Mouse (Mus musculus): ENCODE results near the gene Dtx3. TPM values are rescaled to one million over a fixed set of nuclear protein-coding genes. Genes with fewer than 3 reads are reported as not detected.
"Not testable (repeated sequence)": the region's sequence is repeated elsewhere in the genome, so short reads cannot be mapped to it uniquely, and the experiment has no call there.

Dtx3 gene
- polyA plus RNA-seq, 1 experiment from 2014 or later, result 15.1 TPM

- Histone ChIP-seq H3K27ac (no peak overlapping the region), H3K36me3 (ENCODE audit: inconsistent target) (no peaks in the 10 kb centered on the region), H3K4me3 (ENCODE audit: inconsistent target) (no peak overlapping the region), H3K79me2 (ENCODE audit: inconsistent target) (no peaks in the 10 kb centered on the region)
- WGBS (ENCODE audit: missing documents), result 90% methylated on average over 1 of the region's 1 CpGs
These were observed 39.0 kb downstream of the Dtx3 start for GRCm38 (mm10) chr10:127156511-127156910.

DNA sequence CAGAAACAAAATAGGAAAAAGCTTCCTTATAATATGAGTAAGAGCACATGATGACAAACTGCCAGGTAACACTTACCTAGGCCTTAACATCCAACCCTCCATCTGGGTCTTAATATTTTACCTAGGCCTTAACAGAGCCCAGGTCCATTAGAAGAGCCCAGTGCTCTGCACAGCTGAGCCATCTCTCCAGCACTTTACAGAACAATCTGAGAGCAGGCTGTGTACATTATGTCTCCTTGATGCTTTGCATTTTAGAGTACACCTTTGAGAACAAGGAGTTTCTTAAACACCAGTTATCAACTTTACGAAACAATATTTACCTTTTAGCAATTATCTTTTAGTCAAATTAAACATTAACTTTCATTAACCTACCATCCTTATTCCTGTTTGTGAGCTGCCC lies 39.4 kb downstream of the Dtx3 start:
- 95% methylated on average over 1 of the region's 1 CpGs for WGBS (ENCODE audit: missing documents)
- Histone ChIP-seq H3K36me3 (ENCODE audit: inconsistent target) (no peaks in the 10 kb centered on the region), H3K79me2 (ENCODE audit: inconsistent target) (no peaks in the 10 kb centered on the region), H3K4me3 (ENCODE audit: inconsistent target) (no peak overlapping the region), H3K27ac (no peak overlapping the region)

GRCm38 (mm10) chr10:127154652-127155051 lies 40.9 kb downstream of the Dtx3 start:
- 93% methylated on average over 5 of the region's 5 CpGs for WGBS (ENCODE audit: missing documents)
- Histone ChIP-seq H3K4me3 (ENCODE audit: inconsistent target) (no peak overlapping the region), H3K79me2 (ENCODE audit: inconsistent target) (no peaks in the 10 kb centered on the region), H3K36me3 (ENCODE audit: inconsistent target) (no peaks in the 10 kb centered on the region), H3K27ac (no peak overlapping the region)

- no peak overlapping the region for H3K4me3 ChIP-seq (ENCODE audit: inconsistent target)
- no peak overlapping the region for H3K27ac ChIP-seq
- whole genome bisulfite sequencing (ENCODE audit: missing documents), result 100% methylated on average over 2 of the region's 2 CpGs
- no peaks in the 10 kb centered on the region for H3K79me2 ChIP-seq (ENCODE audit: inconsistent target)
- no peaks in the 10 kb centered on the region for H3K36me3 ChIP-seq (ENCODE audit: inconsistent target)
These were observed 41.3 kb downstream of the Dtx3 start for GRCm38 (mm10) chr10:127154241-127154640.

DNA sequence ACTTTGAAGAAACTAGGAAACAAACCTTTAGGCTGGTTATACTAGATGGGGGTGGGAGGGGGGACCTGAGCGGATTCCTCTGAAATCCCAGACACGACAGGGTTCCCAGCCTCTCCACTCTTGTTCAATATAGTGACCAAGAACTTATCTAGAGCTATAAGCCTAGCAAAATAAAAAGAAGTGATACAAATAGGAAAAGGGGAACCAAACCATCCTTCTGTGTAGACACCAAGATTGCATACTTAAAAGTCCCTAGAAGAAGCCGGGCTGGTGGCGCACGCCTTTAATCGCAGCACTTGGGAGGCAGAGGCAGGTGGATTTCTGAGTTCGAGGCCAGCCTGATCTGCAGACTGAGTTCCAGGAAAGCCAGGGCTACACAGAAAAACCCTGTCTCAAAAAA lies 42.2 kb downstream of the Dtx3 start:
- Histone ChIP-seq H3K79me2 (ENCODE audit: inconsistent target) (no peaks in the 10 kb centered on the region), H3K36me3 (ENCODE audit: inconsistent target) (no peaks in the 10 kb centered on the region), H3K27ac (no peak overlapping the region), H3K4me3 (ENCODE audit: inconsistent target) (no peak overlapping the region)
- WGBS (ENCODE audit: missing documents), result 93% methylated on average over 7 of the region's 7 CpGs

- not testable (repeated sequence) for H3K79me2 ChIP-seq (ENCODE audit: inconsistent target); H3K27ac ChIP-seq; H3K36me3 ChIP-seq (ENCODE audit: inconsistent target); H3K4me3 ChIP-seq (ENCODE audit: inconsistent target)
- WGBS (ENCODE audit: missing documents), result 95% methylated on average over 8 of the region's 10 CpGs
These were observed 43.0 kb downstream of the Dtx3 start for GRCm38 (mm10) chr10:127152556-127152955.

GRCm38 (mm10) chr10:127151233-127151632 lies 44.3 kb downstream of the Dtx3 start:
- not testable (repeated sequence) for H3K36me3 ChIP-seq (ENCODE audit: inconsistent target); H3K79me2 ChIP-seq (ENCODE audit: inconsistent target); H3K27ac ChIP-seq; H3K4me3 ChIP-seq (ENCODE audit: inconsistent target)
- 93% methylated on average over 3 of the region's 3 CpGs for WGBS (ENCODE audit: missing documents)

DNA sequence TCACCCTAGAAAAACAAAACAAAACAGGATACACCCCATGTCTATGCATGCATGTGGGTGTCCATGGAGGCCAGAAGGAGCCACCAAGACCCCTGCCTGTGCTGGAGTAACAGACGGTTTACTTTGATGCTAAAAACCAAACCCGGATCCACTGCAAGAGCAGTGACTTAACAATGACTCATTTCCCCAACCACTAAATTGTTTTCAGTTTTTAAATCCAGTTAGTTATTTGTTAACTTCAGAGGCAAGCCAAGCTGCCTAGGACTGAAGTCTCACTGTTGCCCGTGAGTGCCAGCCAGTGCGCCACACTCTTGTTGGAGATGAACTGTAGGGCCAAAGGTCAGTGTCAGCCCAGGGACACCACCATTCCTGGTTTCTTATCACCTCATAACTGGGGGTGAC lies 45.1 kb downstream of the Dtx3 start:
- Histone ChIP-seq H3K27ac (peak overlapping the region; percentile 8; the same call in 1 of the 2 replicates), H3K4me3 (ENCODE audit: inconsistent target) (no peak overlapping the region), H3K79me2 (ENCODE audit: inconsistent target) (no peaks in the 10 kb centered on the region), H3K36me3 (ENCODE audit: inconsistent target) (no peaks in the 10 kb centered on the region)
- 27% methylated on average over 4 of the region's 4 CpGs for WGBS (ENCODE audit: missing documents)

DNA sequence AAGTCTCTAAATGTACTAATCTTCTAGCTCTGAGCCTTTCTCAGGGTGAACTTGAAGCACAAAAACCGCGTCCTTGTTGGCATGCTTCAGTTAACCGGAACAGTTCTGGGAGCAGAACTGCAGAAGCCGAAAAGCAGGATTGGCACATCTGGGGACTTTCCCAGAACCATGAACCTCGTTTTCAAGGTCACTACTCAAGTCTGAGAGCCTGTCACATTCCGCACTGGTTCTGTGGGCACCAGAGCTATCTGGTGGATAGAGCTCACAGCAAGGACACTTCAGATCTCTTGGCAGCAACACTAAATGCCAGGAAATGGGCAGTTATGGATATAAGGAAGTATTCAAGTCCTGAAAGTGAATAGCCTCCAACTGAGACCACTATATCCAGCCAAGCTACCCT lies 48.4 kb downstream of the Dtx3 start:
- 84% methylated on average over 6 of the region's 6 CpGs for WGBS (ENCODE audit: missing documents)
- Histone ChIP-seq H3K27ac (no peak overlapping the region), H3K36me3 (ENCODE audit: inconsistent target) (no peaks in the 10 kb centered on the region)

GRCm38 (mm10) chr10:127145303-127145702 lies 50.2 kb downstream of the Dtx3 start:
- no peaks in the 10 kb centered on the region for H3K36me3 ChIP-seq (ENCODE audit: inconsistent target)
- no peaks in the 10 kb centered on the region for H3K79me2 ChIP-seq (ENCODE audit: inconsistent target)
- H3K27ac ChIP-seq, result no peak overlapping the region
- no peak overlapping the region for H3K4me3 ChIP-seq (ENCODE audit: inconsistent target)
- 87% methylated on average over 5 of the region's 5 CpGs for WGBS (ENCODE audit: missing documents)

More for the DNA sequence above, 48.4 kb downstream of the Dtx3 start:
- no peaks in the 10 kb centered on the region for H3K79me2 ChIP-seq (ENCODE audit: inconsistent target)
- no peak overlapping the region for H3K4me3 ChIP-seq (ENCODE audit: inconsistent target)

DNA sequence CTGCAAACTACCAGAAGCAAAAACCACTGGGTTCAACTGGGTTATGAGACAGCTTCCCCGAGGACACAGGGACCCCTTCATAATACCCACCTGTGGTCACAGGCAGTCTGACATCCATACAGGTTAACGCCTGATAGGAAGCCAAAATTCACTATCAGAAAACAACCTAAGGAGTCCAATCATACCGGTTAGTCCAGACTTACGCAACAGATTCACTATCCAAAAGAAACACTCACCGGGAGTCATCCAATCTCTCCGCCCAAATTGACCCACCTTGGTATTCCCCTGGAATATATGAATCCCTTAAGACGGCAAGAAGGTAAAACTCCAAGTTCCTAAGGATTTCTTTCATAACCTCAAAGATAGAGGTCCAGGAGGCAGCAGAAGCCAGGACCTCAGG lies 51.0 kb downstream of the Dtx3 start:
- no peak overlapping the region for H3K27ac ChIP-seq
- H3K4me3 ChIP-seq (ENCODE audit: inconsistent target), result no peak overlapping the region
- no peaks in the 10 kb centered on the region for H3K36me3 ChIP-seq (ENCODE audit: inconsistent target)
- 95% methylated on average over 7 of the region's 7 CpGs for WGBS (ENCODE audit: missing documents)
- H3K79me2 ChIP-seq (ENCODE audit: inconsistent target), result no peaks in the 10 kb centered on the region

DNA sequence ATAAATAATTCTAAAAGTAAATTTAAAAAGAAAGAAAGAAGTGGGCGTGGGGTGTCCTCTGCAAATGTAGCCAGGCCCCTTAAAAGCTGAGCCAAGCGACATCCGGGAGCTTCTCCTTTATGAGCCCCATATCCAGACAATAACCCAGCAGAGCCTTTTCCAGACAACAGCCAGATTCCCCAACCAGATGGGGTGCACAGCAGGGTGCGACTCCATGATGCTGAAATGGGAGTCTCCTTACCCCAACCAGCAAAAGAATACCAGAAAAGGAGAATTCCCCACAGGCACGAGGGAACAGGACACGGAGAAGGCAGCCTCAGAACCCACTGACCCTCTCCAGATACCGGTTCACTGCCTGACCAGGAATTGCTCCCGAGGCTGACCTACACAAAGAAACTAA lies 52.3 kb downstream of the Dtx3 start:
- no peak overlapping the region for H3K4me3 ChIP-seq (ENCODE audit: inconsistent target)
- H3K27ac ChIP-seq, result no peak overlapping the region
- 95% methylated on average over 8 of the region's 8 CpGs for WGBS (ENCODE audit: missing documents)
- no peaks in the 10 kb centered on the region for H3K36me3 ChIP-seq (ENCODE audit: inconsistent target)
- H3K79me2 ChIP-seq (ENCODE audit: inconsistent target), result no peaks in the 10 kb centered on the region

DNA sequence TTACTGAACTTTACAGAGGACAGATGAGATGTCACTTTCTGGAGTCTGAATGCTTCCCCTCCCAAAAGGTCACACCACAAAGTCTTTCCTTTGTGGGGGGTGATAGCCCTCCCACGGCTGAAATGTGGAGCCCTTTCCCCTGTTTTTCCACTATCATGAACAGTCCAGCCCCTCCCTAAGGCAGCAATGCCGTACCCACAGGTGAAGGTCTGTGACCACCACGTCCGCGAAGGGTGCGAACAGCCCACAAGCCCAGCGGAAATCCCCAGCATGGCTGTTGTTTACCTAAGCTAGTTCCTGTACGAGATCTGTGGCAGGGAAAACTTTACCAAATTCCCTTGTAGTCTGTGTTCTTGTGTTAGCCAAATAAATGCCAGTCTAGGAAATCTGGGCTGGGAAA lies 54.0 kb downstream of the Dtx3 start:
- Histone ChIP-seq H3K79me2 (ENCODE audit: inconsistent target) (no peaks in the 10 kb centered on the region), H3K36me3 (ENCODE audit: inconsistent target) (no peaks in the 10 kb centered on the region), H3K27ac (no peak overlapping the region), H3K4me3 (ENCODE audit: inconsistent target) (no peak overlapping the region)
- WGBS (ENCODE audit: missing documents), result 50% methylated on average over 8 of the region's 8 CpGs

DNA sequence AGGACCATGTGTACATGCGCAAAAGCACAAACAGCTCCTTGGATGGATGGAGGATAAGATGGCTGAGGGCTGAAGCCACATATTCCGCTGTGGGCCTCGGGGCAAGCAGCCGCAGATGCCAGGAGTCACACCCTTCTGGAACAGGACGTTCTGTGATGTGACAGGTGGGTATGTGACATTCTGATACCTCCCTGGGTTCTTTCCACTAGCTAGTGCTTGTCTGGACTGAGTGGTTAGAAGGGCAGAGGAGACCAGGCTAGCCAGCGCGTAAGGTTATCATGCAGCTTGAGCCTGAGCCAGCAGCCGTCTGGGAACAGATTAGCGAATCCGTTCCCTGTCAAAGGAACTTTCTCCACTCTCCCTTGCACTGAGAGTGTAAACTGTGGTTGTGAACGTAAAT lies 54.6 kb downstream of the Dtx3 start:
- Histone ChIP-seq H3K27ac (no peak overlapping the region), H3K79me2 (ENCODE audit: inconsistent target) (no peaks in the 10 kb centered on the region), H3K36me3 (ENCODE audit: inconsistent target) (no peaks in the 10 kb centered on the region), H3K4me3 (ENCODE audit: inconsistent target) (no peak overlapping the region)
- WGBS (ENCODE audit: missing documents), result 89% methylated on average over 11 of the region's 11 CpGs

Measured in macrophage (primary cell).